Mouse (Mus musculus) cerebellum, postnatal 10 days (tissue): ENCODE measurements around the gene Ttll1.

Experiments used
- DNase-seq, 2 experiments: peaks; one replicate each; pipeline ENCODE4 v3.0.0; 2021; ENCODE audit warnings: mixed read lengths in 2 of 2

Ttll1 gene

GRCm38 (mm10) chr15:83510805-83511405 lies at the start of gene Ttll1:
Gene Ttll1 (minus strand): TSS chr15:83510893.
- peak; percentile 96 to 97 for DNase-seq

GRCm38 (mm10) chr15:83555161-83555974 lies 44.7 kb upstream of the Ttll1 start:
- peak; percentile 90 to 94 for DNase-seq

GRCm38 (mm10) chr15:83553831-83554230 lies 43.1 kb upstream of the Ttll1 start:
- DNase-seq = no peak

GRCm38 (mm10) chr15:83550137-83550536 lies 39.4 kb upstream of the Ttll1 start:
- peak; percentile 17 to 34 for DNase-seq

- DNase-seq = no peak
These were observed 36.5 kb upstream of the Ttll1 start for GRCm38 (mm10) chr15:83547144-83547543.

GRCm38 (mm10) chr15:83546029-83546428 lies 35.3 kb upstream of the Ttll1 start:
- DNase-seq = no peak

- no peak for DNase-seq
These were observed 31.1 kb upstream of the Ttll1 start for GRCm38 (mm10) chr15:83541647-83542287.

- no peak for DNase-seq
These were observed 29.2 kb upstream of the Ttll1 start for GRCm38 (mm10) chr15:83539905-83540304.

GRCm38 (mm10) chr15:83538855-83539254 lies 28.2 kb upstream of the Ttll1 start:
- no peak for DNase-seq

- DNase-seq = no peak
These were observed 25.2 kb upstream of the Ttll1 start for GRCm38 (mm10) chr15:83535890-83536231.

GRCm38 (mm10) chr15:83534960-83535889 lies 24.5 kb upstream of the Ttll1 start:
- peak; percentile 27 to 34 for DNase-seq

- no peak for DNase-seq
These were observed 21.9 kb upstream of the Ttll1 start for GRCm38 (mm10) chr15:83532606-83533005.

GRCm38 (mm10) chr15:83531961-83532469 lies 21.3 kb upstream of the Ttll1 start:
- no peak for DNase-seq

- no peak for DNase-seq
These were observed 20.0 kb upstream of the Ttll1 start for GRCm38 (mm10) chr15:83530688-83531087.

- no peak for DNase-seq
These were observed 19.5 kb upstream of the Ttll1 start for GRCm38 (mm10) chr15:83530233-83530632.

- DNase-seq = no peak
These were observed 19.1 kb upstream of the Ttll1 start for GRCm38 (mm10) chr15:83529765-83530164.

- no peak for DNase-seq
These were observed 18.2 kb upstream of the Ttll1 start for GRCm38 (mm10) chr15:83528892-83529291.

GRCm38 (mm10) chr15:83527747-83528146 lies 17.1 kb upstream of the Ttll1 start:
- no peak for DNase-seq

- DNase-seq = peak in 1 of 2 experiments; percentile 19
These were observed 16.4 kb upstream of the Ttll1 start for GRCm38 (mm10) chr15:83527092-83527437.

GRCm38 (mm10) chr15:83526424-83527091 lies 15.9 kb upstream of the Ttll1 start, which contains the start of gene Bik:
Gene Bik (plus strand): TSS chr15:83526862.
- peak; percentile 51 to 62 for DNase-seq

- DNase-seq = no peak
These were observed 13.6 kb upstream of the Ttll1 start for GRCm38 (mm10) chr15:83524333-83524729.
